Mouse (Mus musculus): Measurements from ENCODE around the gene Olfr142.
"Not testable (repeated sequence)": the region's sequence is repeated elsewhere in the genome, so short reads cannot be mapped to it uniquely, and the experiment has no call there.

Olfr142 gene

GRCm38 (mm10) chr2:90257492-90257891, at the start of gene Olfr142:
TSS of gene Olfr142 (minus strand) at chr2:90257592.
- no peak for DNase-seq (ENCODE audit: low spot score in 2 of 2)

GRCm38 (mm10) chr2:90292741-90293140, 35.3 kb upstream of the Olfr142 start, which contains the start of gene Olfr1272:
TSS of gene Olfr1272 (minus strand) at chr2:90292841.
- DNase-seq (ENCODE audit: low spot score in 2 of 2) = no peak

- no peak for DNase-seq (ENCODE audit: low spot score in 2 of 2)
Observed at GRCm38 (mm10) chr2:90270932-90271331, 13.5 kb upstream of the Olfr142 start, which contains the start of gene Olfr1271. TSS of gene Olfr1271 (minus strand) at chr2:90271032.

- not testable (repeated sequence) for DNase-seq (ENCODE audit: low spot score in 2 of 2)
Observed at GRCm38 (mm10) chr2:90224393-90224792, 33.0 kb downstream of the Olfr142 start, which contains the start of gene Olfr1506. TSS of gene Olfr1506 (minus strand) at chr2:90224493.

All from frontal cortex, postnatal 36 days (tissue).